Mouse (Mus musculus) midbrain, embryonic 14.5 days (tissue): ENCODE measurements around the gene Cox6b1. TPM values are rescaled to one million over a fixed set of nuclear protein-coding genes. Genes with fewer than 3 reads are reported as not detected.

Source experiments
- ATAC-seq: fragments of 200-750 bp; cut with Nextera tagmentation; 2 replicates; pipeline ENCODE4 v1.8.0; 2017; ENCODE audit warnings: moderate number of reproducible peaks, moderate library complexity; ENCODE audit not compliant: low FRiP score, low TSS enrichment
- DNase-seq: peaks from one replicate; pipeline ENCODE4 v3.0.0-alpha.2; 2015
- H3K27ac ChIP-seq: fragments of 300-500 bp; sonication (generic); replicated peaks from 2 replicates; pipeline ENCODE4 v1.5.1; 2014; ENCODE audit warnings: mild to moderate bottlenecking, low read depth, low read length, moderate library complexity
- H3K27me3 ChIP-seq: fragments of 300-500 bp; sonication (generic); 2 replicates; pipeline ENCODE4 v1.6.1; 2014; ENCODE audit warnings: low read length, control low read depth, mixed read lengths; ENCODE audit not compliant: control insufficient read depth, insufficient read depth
- H3K36me3 ChIP-seq: fragments of 300-500 bp; sonication (generic); 2 replicates; pipeline ENCODE4 v1.6.1; 2014; ENCODE audit warnings: low read length, control low read depth; ENCODE audit not compliant: control insufficient read depth, insufficient read depth
- H3K4me1 ChIP-seq: fragments of 300-500 bp; sonication (generic); 2 replicates; pipeline ENCODE4 v1.6.1; 2014; ENCODE audit warnings: mild to moderate bottlenecking, antibody characterized with exemption, low read length, control low read depth; ENCODE audit not compliant: control insufficient read depth, insufficient read depth
- H3K4me2 ChIP-seq: fragments of 300-500 bp; sonication (generic); 2 replicates; pipeline ENCODE4 v1.6.1; 2014; ENCODE audit warnings: mild to moderate bottlenecking, low read length, moderate library complexity
- H3K4me3 ChIP-seq: fragments of 300-500 bp; sonication (generic); replicated peaks from 2 replicates; pipeline ENCODE4 v1.5.1; 2014; ENCODE audit warnings: low read depth, low read length
- H3K9ac ChIP-seq: fragments of 300-500 bp; sonication (generic); replicated peaks from 2 replicates; pipeline ENCODE4 v1.6.1; 2014; ENCODE audit warnings: mild to moderate bottlenecking, low read length, moderate library complexity
- H3K9me3 ChIP-seq: fragments of 300-500 bp; sonication (generic); 2 replicates; pipeline ENCODE4 v1.6.1; 2016; ENCODE audit warnings: low read length, control low read depth, mixed read lengths; ENCODE audit not compliant: control insufficient read depth
- WGBS: fragments of 180-500 bp; shearing (Covaris S2); extraction: QIAGEN DNeasy Blood & Tissue Kit; methylation state at CpG from one replicate; pipeline ENCODE4 v1.1.7; 2014; 5-methylcytosine and 5-hydroxymethylcytosine counted together
- microRNA-seq: library from miRNA; unstranded; fragments of <30 nt; microRNA quantifications from one replicate; pipeline ENCODE4, GENCODE M21; 2016
- polyA plus RNA-seq: library from polyadenylated mRNA; unstranded; fragments of >200 nt; fragmentation: Nextera tagmentation; extraction: Ambion mirVana; gene quantifications from 2 replicates; pipeline ENCODE4 v1.2.1, GENCODE M21; 2014

The Cox6b1 gene
- polyA plus RNA-seq, 1 experiment from 2014 or later: 999 TPM

- Histone ChIP-seq H3K9me3 (no peaks in the 10 kb centered on the region), H3K36me3 (peaks cover 66% of the 10 kb centered on the region), H3K9ac (no peak overlapping the region), H3K4me2 (no peak overlapping the region), H3K27me3 (no peaks in the 10 kb centered on the region), H3K4me1 (peaks cover 10% of the 10 kb centered on the region), H3K4me3 (no peak overlapping the region), H3K27ac (no peak overlapping the region)
- ATAC-seq (no peak), DNase-seq (no peak)
- WGBS: 96% methylated on average over 7 of the region's 7 CpGs
Measured at GRCm38 (mm10) chr7:30585170-30585569, 40.8 kb downstream of the Cox6b1 start.

- Histone ChIP-seq H3K4me2 (no peak overlapping the region), H3K9ac (no peak overlapping the region), H3K4me1 (peaks cover 10% of the 10 kb centered on the region), H3K9me3 (no peaks in the 10 kb centered on the region), H3K27ac (no peak overlapping the region), H3K27me3 (no peaks in the 10 kb centered on the region), H3K36me3 (peaks cover 74% of the 10 kb centered on the region), H3K4me3 (no peak overlapping the region)
- DNase-seq (no peak), ATAC-seq (no peak)
- WGBS: 92% methylated on average over 10 of the region's 10 CpGs
Measured at GRCm38 (mm10) chr7:30584339-30584738, 41.6 kb downstream of the Cox6b1 start.

- Histone ChIP-seq H3K4me2 (no peak overlapping the region), H3K4me1 (no peaks in the 10 kb centered on the region), H3K4me3 (no peak overlapping the region), H3K27me3 (no peaks in the 10 kb centered on the region), H3K27ac (no peak overlapping the region), H3K9ac (no peak overlapping the region), H3K9me3 (no peaks in the 10 kb centered on the region), H3K36me3 (peaks cover 100% of the 10 kb centered on the region)
- WGBS: 95% methylated on average over 16 of the region's 16 CpGs
- ATAC-seq: no peak
- no peak for DNase-seq
Measured at GRCm38 (mm10) chr7:30581547-30581946, 44.4 kb downstream of the Cox6b1 start.

GRCm38 (mm10) chr7:30579950-30580349 is 46.0 kb downstream of the Cox6b1 start:
- WGBS: 96% methylated on average over 8 of the region's 8 CpGs
- Histone ChIP-seq H3K9ac (no peak overlapping the region), H3K4me1 (no peaks in the 10 kb centered on the region), H3K9me3 (no peaks in the 10 kb centered on the region), H3K27me3 (no peaks in the 10 kb centered on the region), H3K4me3 (no peak overlapping the region), H3K36me3 (peaks cover 100% of the 10 kb centered on the region), H3K27ac (no peak overlapping the region), H3K4me2 (no peak overlapping the region)
- DNase-seq: no peak
- no peak for ATAC-seq

GRCm38 (mm10) chr7:30572969-30573368 is 53.0 kb downstream of the Cox6b1 start:
- peaks cover 100% of the 10 kb centered on the region for H3K36me3 ChIP-seq
- H3K4me1 ChIP-seq: no peaks in the 10 kb centered on the region
- H3K9ac ChIP-seq: no peak overlapping the region
- ATAC-seq (no peak), DNase-seq (no peak)
- no peaks in the 10 kb centered on the region for H3K9me3 ChIP-seq
- no peak overlapping the region for H3K27ac ChIP-seq
- 88% methylated on average over 2 of the region's 2 CpGs for WGBS
- H3K4me3 ChIP-seq: no peak overlapping the region
- H3K27me3 ChIP-seq: no peaks in the 10 kb centered on the region
- no peak overlapping the region for H3K4me2 ChIP-seq

- DNase-seq: no peak
- H3K4me1 ChIP-seq: no peaks in the 10 kb centered on the region
- H3K4me3 ChIP-seq: no peak overlapping the region
- no peak overlapping the region for H3K4me2 ChIP-seq
- no peak for ATAC-seq
- no peak overlapping the region for H3K27ac ChIP-seq
- H3K9me3 ChIP-seq: no peaks in the 10 kb centered on the region
- 91% methylated on average over 5 of the region's 5 CpGs for WGBS
- peaks cover 97% of the 10 kb centered on the region for H3K36me3 ChIP-seq
- no peaks in the 10 kb centered on the region for H3K27me3 ChIP-seq
- H3K9ac ChIP-seq: no peak overlapping the region
Measured at GRCm38 (mm10) chr7:30572389-30572788, 53.6 kb downstream of the Cox6b1 start.

GRCm38 (mm10) chr7:30567555-30567954 is 58.4 kb downstream of the Cox6b1 start:
- Histone ChIP-seq H3K27me3 (no peaks in the 10 kb centered on the region), H3K4me3 (no peak overlapping the region), H3K4me1 (peaks cover 6% of the 10 kb centered on the region; the same call in 1 of the 2 replicates), H3K36me3 (peaks cover 72% of the 10 kb centered on the region), H3K4me2 (no peak overlapping the region), H3K27ac (no peak overlapping the region), H3K9me3 (no peaks in the 10 kb centered on the region), H3K9ac (no peak overlapping the region)
- DNase-seq: no peak
- WGBS: 92% methylated on average over 11 of the region's 11 CpGs
- ATAC-seq: no peak

Small RNAs within 50 kb of the gene (microRNA-seq; reads per million reads assigned to microRNA genes)
- 0.59 reads per million for gene Mir3569

Other genes starting within 250 kb of the Cox6b1 start
- 11.4 and 29.7 TPM in 2 replicates for gene Tyrobp, start 212.4 kb downstream of the Cox6b1 start, polyA plus RNA-seq
- gene Hcst, start 206.3 kb downstream of the Cox6b1 start, polyA plus RNA-seq: 0.58 TPM in 1 of 2 replicates, not detected in the other
- 1.4 and 2.3 TPM in 2 replicates for gene Nfkbid, start 204.4 kb downstream of the Cox6b1 start, polyA plus RNA-seq
- gene Aplp1, start 180.6 kb downstream of the Cox6b1 start, polyA plus RNA-seq: 662 and 710 TPM in 2 replicates
- 5.0 and 5.7 TPM in 2 replicates for gene Kirrel2, start 168.5 kb downstream of the Cox6b1 start, polyA plus RNA-seq
- gene Nphs1, start 167.8 kb downstream of the Cox6b1 start, polyA plus RNA-seq: 0.74 and 1.4 TPM in 2 replicates
- gene Prodh2, start 132.5 kb downstream of the Cox6b1 start, polyA plus RNA-seq: not detected in 2 replicates
- 101 and 129 TPM in 2 replicates for gene Arhgap33, start 91.1 kb downstream of the Cox6b1 start, polyA plus RNA-seq
- gene Hspb6, start 74.0 kb downstream of the Cox6b1 start, polyA plus RNA-seq: 6.3 and 7.4 TPM in 2 replicates
- 7.4 and 10.9 TPM in 2 replicates for gene Proser3, start 73.9 kb downstream of the Cox6b1 start, polyA plus RNA-seq
- gene Lin37, start 66.3 kb downstream of the Cox6b1 start, polyA plus RNA-seq: 49.9 and 59.1 TPM in 2 replicates
- gene U2af1l4, start 62.9 kb downstream of the Cox6b1 start, polyA plus RNA-seq: 103 and 104 TPM in 2 replicates
- 8.2 and 11.8 TPM in 2 replicates for gene Gm49396, start 62.8 kb downstream of the Cox6b1 start, polyA plus RNA-seq
- gene Psenen, start 62.5 kb downstream of the Cox6b1 start, polyA plus RNA-seq: 99.1 and 135 TPM in 2 replicates
- 2.8 and 5.8 TPM in 2 replicates for gene Igflr1, start 60.7 kb downstream of the Cox6b1 start, polyA plus RNA-seq
- 13.1 and 15.4 TPM in 2 replicates for gene Kmt2b, start 37.4 kb downstream of the Cox6b1 start, polyA plus RNA-seq
- gene Zbtb32, start 27.2 kb downstream of the Cox6b1 start, polyA plus RNA-seq: 0.34 and 0.47 TPM in 2 replicates
- gene Upk1a, start 13.3 kb downstream of the Cox6b1 start, polyA plus RNA-seq: 0.15 and 0.20 TPM in 2 replicates
- gene Etv2, start 9.7 kb upstream of the Cox6b1 start, polyA plus RNA-seq: not detected in 2 replicates
- 126 and 144 TPM in 2 replicates for gene Rbm42, start 24.2 kb upstream of the Cox6b1 start, polyA plus RNA-seq
- gene Haus5, start 38.8 kb upstream of the Cox6b1 start, polyA plus RNA-seq: 21.6 and 22.8 TPM in 2 replicates
- gene Pmis2, start 45.5 kb upstream of the Cox6b1 start, polyA plus RNA-seq: not detected in 2 replicates
- gene 2200002J24Rik, start 72.8 kb upstream of the Cox6b1 start, polyA plus RNA-seq: not detected in 2 replicates
- gene Atp4a, start 86.1 kb upstream of the Cox6b1 start, polyA plus RNA-seq: 0.53 and 1.1 TPM in 2 replicates
- 238 and 290 TPM in 2 replicates for gene Tmem147, start 103.4 kb upstream of the Cox6b1 start, polyA plus RNA-seq
- 0.83 and 1.2 TPM in 2 replicates for gene Gapdhs, start 117.5 kb upstream of the Cox6b1 start, polyA plus RNA-seq
- 0.82 and 3.8 TPM in 2 replicates for gene Sbsn, start 125.3 kb upstream of the Cox6b1 start, polyA plus RNA-seq
- gene Dmkn, start 137.6 kb upstream of the Cox6b1 start, polyA plus RNA-seq: 0.78 and 0.87 TPM in 2 replicates
- gene Krtdap, start 161.7 kb upstream of the Cox6b1 start, polyA plus RNA-seq: not detected in 2 replicates
- 0.11 TPM in 1 of 2 replicates, not detected in the other for gene Ffar2, start 197.6 kb upstream of the Cox6b1 start, polyA plus RNA-seq
- gene Ffar3, start 230.0 kb upstream of the Cox6b1 start, polyA plus RNA-seq: not detected in 2 replicates
- gene Ffar1, start 235.4 kb upstream of the Cox6b1 start, polyA plus RNA-seq: not detected in 2 replicates